Mouse (Mus musculus): ENCODE measurements around the gene Acad10. TPM values are rescaled to one million over a fixed set of nuclear protein-coding genes. Genes with fewer than 3 reads are reported as not detected.
"Not testable (repeated sequence)": the region's sequence is repeated elsewhere in the genome, so short reads cannot be mapped to it uniquely, and the experiment has no call there.

The Acad10 gene
- polyA plus RNA-seq, 1 experiment from 2014 or later, result 1.6 TPM

DNA sequence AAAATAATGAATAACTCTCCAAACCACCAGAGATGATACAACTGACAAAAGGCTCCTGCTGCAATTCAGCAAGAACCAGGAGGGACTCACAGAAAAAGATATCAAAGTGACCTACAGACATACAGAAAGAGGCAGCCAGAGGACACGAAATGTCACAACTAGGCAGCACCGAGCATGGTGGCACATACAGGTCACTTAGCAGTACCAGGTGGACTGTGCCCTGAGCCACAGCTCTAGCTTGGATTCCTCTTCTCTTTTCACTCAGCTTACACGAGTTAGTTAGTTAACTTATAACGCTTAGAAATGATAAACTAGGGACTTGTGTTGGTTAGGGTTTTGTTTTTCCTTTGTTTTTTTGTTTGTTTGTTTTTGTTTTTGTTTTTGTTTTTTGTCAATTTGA lies 5.8 kb downstream of the Acad10 start:
- Histone ChIP-seq H3K9me3 (no peaks in the 10 kb centered on the region), H3K4me3 (no peak overlapping the region), H3K27me3 (no peaks in the 10 kb centered on the region), H3K27ac (replicated peaks) (no peak overlapping the region), H3K36me3 (no peaks in the 10 kb centered on the region), H3K4me1 (replicated peaks) (peaks cover 2% of the 10 kb centered on the region), H3K9ac (no peak overlapping the region), H3K4me2 (no peak overlapping the region)
- no peak for ATAC-seq (ENCODE audit: low FRiP score, low read depth)
- WGBS, result 87% methylated on average over 4 of the region's 4 CpGs

- Histone ChIP-seq H3K36me3 (no peaks in the 10 kb centered on the region), H3K9me3 (no peaks in the 10 kb centered on the region), H3K27me3 (no peaks in the 10 kb centered on the region), H3K27ac (replicated peaks) (no peak overlapping the region), H3K9ac (no peak overlapping the region), H3K4me3 (no peak overlapping the region), H3K4me2 (no peak overlapping the region), H3K4me1 (replicated peaks) (no peaks in the 10 kb centered on the region)
- 80% methylated on average over 7 of the region's 7 CpGs for WGBS
- ATAC-seq (ENCODE audit: low FRiP score, low read depth), result no peak
These were observed 11.2 kb downstream of the Acad10 start for GRCm38 (mm10) chr5:121649134-121649533.

- H3K9ac ChIP-seq, result no peak overlapping the region
- H3K27ac ChIP-seq (replicated peaks), result no peak overlapping the region
- H3K27me3 ChIP-seq, result no peaks in the 10 kb centered on the region
- ATAC-seq (ENCODE audit: low FRiP score, low read depth), result no peak
- H3K4me2 ChIP-seq, result no peak overlapping the region
- no peaks in the 10 kb centered on the region for H3K4me1 ChIP-seq (replicated peaks)
- H3K4me3 ChIP-seq, result no peak overlapping the region
- WGBS, result 93% methylated on average over 9 of the region's 9 CpGs
- H3K36me3 ChIP-seq, result no peaks in the 10 kb centered on the region
- no peaks in the 10 kb centered on the region for H3K9me3 ChIP-seq
These were observed 20.7 kb downstream of the Acad10 start for GRCm38 (mm10) chr5:121639601-121640000.

DNA sequence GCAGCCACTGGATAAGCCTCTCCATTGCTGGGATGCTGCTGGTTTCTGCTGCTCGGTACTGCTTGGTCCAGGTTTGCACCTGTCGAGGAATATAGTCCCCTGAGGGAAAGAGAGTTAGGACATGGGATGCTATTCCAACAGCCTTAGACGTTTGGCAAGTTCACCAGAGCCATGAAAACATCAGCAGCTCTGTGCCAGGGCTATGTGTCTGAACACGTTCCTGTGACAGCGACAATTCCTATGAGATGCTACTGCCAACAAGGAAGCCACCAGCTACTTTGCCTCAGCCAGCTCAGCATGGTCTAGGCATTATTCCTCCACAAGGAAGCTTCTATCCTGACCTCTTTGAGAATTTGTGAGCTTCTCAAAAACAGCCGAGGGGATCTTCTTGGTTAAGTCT lies 23.0 kb downstream of the Acad10 start:
- Histone ChIP-seq H3K4me3 (no peak overlapping the region), H3K9ac (no peak overlapping the region), H3K36me3 (no peaks in the 10 kb centered on the region), H3K27me3 (no peaks in the 10 kb centered on the region), H3K9me3 (no peaks in the 10 kb centered on the region), H3K27ac (replicated peaks) (no peak overlapping the region), H3K4me2 (no peak overlapping the region), H3K4me1 (replicated peaks) (no peaks in the 10 kb centered on the region)
- 90% methylated on average over 6 of the region's 6 CpGs for WGBS
- no peak for ATAC-seq (ENCODE audit: low FRiP score, low read depth)

DNA sequence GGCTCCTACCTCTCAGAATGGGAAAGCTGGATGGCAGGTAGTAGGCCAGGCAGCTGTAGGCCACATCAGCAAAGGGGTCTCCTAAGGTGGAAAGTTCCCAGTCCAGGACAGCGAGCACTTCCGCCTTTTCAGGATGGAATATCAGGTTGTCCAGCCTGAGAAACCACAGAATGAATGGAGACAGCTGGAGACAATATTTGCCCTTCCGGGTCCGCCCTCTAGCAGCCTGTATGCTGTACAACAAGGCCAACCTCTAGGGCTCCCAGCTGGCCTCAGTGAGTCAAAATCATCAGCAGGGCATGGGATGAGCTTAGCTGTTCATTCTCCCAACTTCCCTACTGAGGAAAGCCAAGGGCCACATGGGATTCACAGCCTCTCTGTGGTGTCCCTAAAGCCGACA lies 25.6 kb downstream of the Acad10 start:
- H3K9me3 ChIP-seq, result no peaks in the 10 kb centered on the region
- no peak overlapping the region for H3K27ac ChIP-seq (replicated peaks)
- no peak overlapping the region for H3K4me2 ChIP-seq
- 95% methylated on average over 5 of the region's 5 CpGs for WGBS
- H3K4me3 ChIP-seq, result no peak overlapping the region
- H3K4me1 ChIP-seq (replicated peaks), result no peaks in the 10 kb centered on the region
- H3K9ac ChIP-seq, result no peak overlapping the region
- H3K36me3 ChIP-seq, result no peaks in the 10 kb centered on the region
- no peak for ATAC-seq (ENCODE audit: low FRiP score, low read depth)
- no peaks in the 10 kb centered on the region for H3K27me3 ChIP-seq

GRCm38 (mm10) chr5:121632804-121633203 lies 27.5 kb downstream of the Acad10 start:
- H3K9me3 ChIP-seq, result no peaks in the 10 kb centered on the region
- H3K27ac ChIP-seq (replicated peaks), result no peak overlapping the region
- WGBS, result 41% methylated on average over 3 of the region's 3 CpGs
- no peak overlapping the region for H3K4me2 ChIP-seq
- H3K9ac ChIP-seq, result no peak overlapping the region
- H3K4me3 ChIP-seq, result no peak overlapping the region
- no peaks in the 10 kb centered on the region for H3K4me1 ChIP-seq (replicated peaks)
- no peaks in the 10 kb centered on the region for H3K27me3 ChIP-seq
- no peak for ATAC-seq (ENCODE audit: low FRiP score, low read depth)
- H3K36me3 ChIP-seq, result no peaks in the 10 kb centered on the region

DNA sequence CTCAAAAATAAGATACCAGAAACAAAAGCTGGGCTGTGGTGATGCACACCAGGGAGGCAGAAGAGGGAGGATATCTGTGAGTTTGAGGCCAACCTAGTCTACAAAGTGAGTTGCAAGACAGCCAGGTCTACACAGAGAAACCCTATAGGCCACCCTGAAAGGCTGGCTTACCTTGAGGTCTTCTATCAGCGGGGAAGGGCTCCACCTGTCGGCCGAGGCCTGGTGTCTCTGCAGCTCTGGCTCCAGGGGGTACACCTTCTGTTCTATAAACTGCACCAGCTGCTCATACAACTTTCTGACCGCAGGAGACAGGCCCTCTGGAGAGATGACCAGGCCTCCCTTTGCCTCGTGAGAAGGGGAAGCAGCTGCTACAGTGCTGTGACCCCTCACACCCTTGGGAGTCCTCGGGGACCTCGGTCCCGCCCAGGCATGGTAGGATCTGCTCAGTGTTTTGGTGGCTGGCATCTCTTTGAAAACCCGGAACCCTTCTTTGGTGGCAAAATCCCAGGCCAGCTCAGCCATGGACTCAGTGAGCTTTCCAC lies 29.1 kb downstream of the Acad10 start:
- not testable (repeated sequence) for H3K36me3 ChIP-seq; H3K4me2 ChIP-seq; H3K27ac ChIP-seq (replicated peaks); H3K4me1 ChIP-seq (replicated peaks); H3K4me3 ChIP-seq; H3K27me3 ChIP-seq; H3K9me3 ChIP-seq; ATAC-seq (ENCODE audit: low FRiP score, low read depth); H3K9ac ChIP-seq
- 49% methylated on average over 9 of the region's 9 CpGs for WGBS

DNA sequence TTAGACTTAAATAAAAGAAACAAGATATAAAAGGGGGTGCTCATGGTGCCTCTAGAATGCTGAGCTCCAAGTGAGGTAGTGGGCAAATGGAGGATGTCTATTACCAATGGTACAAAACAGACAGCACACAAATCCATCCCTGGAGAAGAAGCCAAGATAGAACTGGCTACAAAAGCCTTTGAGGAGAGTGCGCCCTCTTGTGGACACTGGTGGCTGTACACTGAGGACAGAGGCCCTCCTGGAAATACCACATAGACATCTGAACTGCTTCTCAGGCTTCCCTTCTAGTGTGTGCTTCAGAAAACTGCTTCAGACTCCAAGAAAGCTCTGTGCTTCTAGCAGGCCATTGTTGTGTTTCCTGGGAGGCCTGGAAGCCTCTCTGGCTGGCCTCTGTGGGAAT lies 32.4 kb downstream of the Acad10 start:
- ATAC-seq (ENCODE audit: low FRiP score, low read depth), result no peak
- H3K4me2 ChIP-seq, result no peak overlapping the region
- H3K27ac ChIP-seq (replicated peaks), result no peak overlapping the region
- H3K4me1 ChIP-seq (replicated peaks), result no peaks in the 10 kb centered on the region
- no peaks in the 10 kb centered on the region for H3K9me3 ChIP-seq
- H3K36me3 ChIP-seq, result no peaks in the 10 kb centered on the region
- H3K9ac ChIP-seq, result no peak overlapping the region
- WGBS, result 5% methylated on average over 1 of the region's 1 CpGs
- H3K4me3 ChIP-seq, result no peak overlapping the region
- no peaks in the 10 kb centered on the region for H3K27me3 ChIP-seq

GRCm38 (mm10) chr5:121623241-121623640 lies 37.1 kb downstream of the Acad10 start:
- H3K9ac ChIP-seq, result no peak overlapping the region
- 93% methylated on average over 3 of the region's 3 CpGs for WGBS
- no peaks in the 10 kb centered on the region for H3K9me3 ChIP-seq

GRCm38 (mm10) chr5:121621102-121621501 lies 39.2 kb downstream of the Acad10 start:
- no peak overlapping the region for H3K4me2 ChIP-seq
- no peak for ATAC-seq (ENCODE audit: low FRiP score, low read depth)
- no peak overlapping the region for H3K27ac ChIP-seq (replicated peaks)
- H3K36me3 ChIP-seq, result no peaks in the 10 kb centered on the region
- no peaks in the 10 kb centered on the region for H3K27me3 ChIP-seq
- H3K4me3 ChIP-seq, result no peak overlapping the region
- H3K9ac ChIP-seq, result no peak overlapping the region
- no peaks in the 10 kb centered on the region for H3K9me3 ChIP-seq
- peaks cover 13% of the 10 kb centered on the region for H3K4me1 ChIP-seq (replicated peaks)
- 95% methylated on average over 5 of the region's 5 CpGs for WGBS

More at GRCm38 (mm10) chr5:121623241-121623640, 37.1 kb downstream of the Acad10 start:
- Histone ChIP-seq H3K4me1 (replicated peaks) (peaks cover 13% of the 10 kb centered on the region), H3K36me3 (no peaks in the 10 kb centered on the region), H3K27ac (replicated peaks) (no peak overlapping the region), H3K27me3 (no peaks in the 10 kb centered on the region), H3K4me3 (no peak overlapping the region), H3K4me2 (no peak overlapping the region)
- no peak for ATAC-seq (ENCODE audit: low FRiP score, low read depth)

- H3K27ac ChIP-seq (replicated peaks), result peak within 1 kb of the TSS; percentile 84
- no peaks in the 10 kb centered on the region for H3K9me3 ChIP-seq
- peaks cover 13% of the 10 kb centered on the region for H3K4me1 ChIP-seq (replicated peaks)
- H3K36me3 ChIP-seq, result no peaks in the 10 kb centered on the region
- H3K4me3 ChIP-seq, result peak within 1 kb of the TSS; percentile 81
- H3K9ac ChIP-seq, result peak within 1 kb of the TSS; percentile 85
- H3K4me2 ChIP-seq, result peak within 1 kb of the TSS; percentile 78
- 1% methylated on average over 56 of the region's 58 CpGs for WGBS
- ATAC-seq (ENCODE audit: low FRiP score, low read depth), result peak; percentile 89
- H3K27me3 ChIP-seq, result no peaks in the 10 kb centered on the region
These were observed 41.5 kb downstream of the Acad10 start, which contains the start of gene Acad12 for GRCm38 (mm10) chr5:121618592-121619513. Gene Acad12, minus strand, starts transcription at chr5:121618938.

DNA sequence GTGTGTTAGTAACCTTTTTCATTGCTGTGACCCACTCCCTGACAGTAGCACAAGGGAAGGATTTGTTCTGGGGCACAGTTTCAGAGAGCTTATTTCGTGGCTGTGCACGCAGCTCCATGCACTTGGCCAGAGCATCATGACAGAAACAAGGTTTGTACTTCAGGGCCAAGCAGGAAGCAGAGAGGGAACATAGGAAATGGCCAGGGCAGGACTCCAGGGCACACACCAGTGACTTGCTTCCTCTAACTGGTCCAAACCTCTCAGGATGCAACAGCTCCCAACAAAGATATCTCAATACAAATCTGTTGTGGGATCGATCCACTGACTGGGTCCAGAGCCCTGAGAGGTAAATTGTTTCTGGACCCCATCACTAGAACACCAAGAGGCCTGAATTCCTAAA lies 45.4 kb downstream of the Acad10 start:
- not testable (repeated sequence) for H3K9ac ChIP-seq; H3K4me1 ChIP-seq (replicated peaks); H3K27me3 ChIP-seq; H3K9me3 ChIP-seq; H3K4me3 ChIP-seq; H3K36me3 ChIP-seq; H3K4me2 ChIP-seq; H3K27ac ChIP-seq (replicated peaks); ATAC-seq (ENCODE audit: low FRiP score, low read depth)
- 84% methylated on average over 3 of the region's 3 CpGs for WGBS
